Mouse (Mus musculus) gastrocnemius, postnatal 36 days (tissue): Measurements from ENCODE around the gene Xrcc3. TPM values are rescaled to one million over a fixed set of nuclear protein-coding genes. Genes with fewer than 3 reads are reported as not detected.

Source experiments
- DNase-seq, 2 experiments: peaks; one replicate each; pipeline ENCODE4 v3.0.0; 2022
- intact Hi-C: fragments of 180-260 bp; cut with DNase I; formaldehyde crosslinking; loops from one replicate; pipeline ENCODE4 v1.15.1; 2025
- total RNA-seq, 2 experiments: library from RNA; stranded (reverse); gene quantifications; 2 replicates each; pipeline ENCODE4 v1.2.3; 2021

The Xrcc3 gene
- total RNA-seq, 2 experiments from 2014 or later = 0.43 to 0.47 TPM

- DNase-seq = no peak
- intact Hi-C loops = no loop called here
These were observed 58.4 kb downstream of the Xrcc3 start for GRCm38 (mm10) chr12:111755231-111755630.

- no peak for DNase-seq
- intact Hi-C loops = no loop called here
These were observed 59.0 kb downstream of the Xrcc3 start for GRCm38 (mm10) chr12:111754710-111755109.

DNA sequence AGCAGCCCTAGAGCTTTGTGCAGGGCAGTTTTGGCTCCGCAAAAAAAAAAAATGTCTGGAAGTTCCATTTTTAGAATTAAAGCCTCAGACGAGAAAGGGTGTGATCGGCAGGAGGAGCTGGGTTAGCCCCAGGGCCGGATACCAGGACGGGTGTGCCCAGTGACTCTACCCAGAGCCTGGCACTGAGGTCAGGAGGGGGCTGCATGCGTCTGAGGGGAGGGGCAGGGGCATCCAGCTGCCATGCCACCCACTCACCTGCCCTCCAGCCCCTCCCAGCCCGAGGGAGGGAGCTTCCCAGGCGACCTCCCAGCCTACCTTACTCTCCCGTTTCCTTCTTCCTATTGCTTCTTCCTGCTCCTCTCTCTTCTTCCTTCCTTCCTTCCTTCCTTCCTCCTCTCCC is 60.3 kb downstream of the Xrcc3 start:
- intact Hi-C loops = no loop called here
- no peak for DNase-seq

Other genes starting within 250 kb of the Xrcc3 start
- gene Mark3, start 239.3 kb downstream of the Xrcc3 start, total RNA-seq = 10 to 100 TPM; 49.6 to 51.3 TPM
- 1 to 10 TPM; 7.9 to 8.3 TPM for gene Ckb, start 141.5 kb downstream of the Xrcc3 start, total RNA-seq
- 1 to 10 TPM; 1.8 to 4.1 TPM for gene Trmt61a, start 135.8 kb downstream of the Xrcc3 start, total RNA-seq
- gene Bag5, start 100.6 kb downstream of the Xrcc3 start, total RNA-seq = 10 to 100 TPM; 12.4 to 13.5 TPM
- 10 to 100 TPM; 34.9 to 38.0 TPM for gene Apopt1, start 100.6 kb downstream of the Xrcc3 start, total RNA-seq
- 10 to 100 TPM; 55.2 to 59.3 TPM for gene Klc1, start 55.0 kb downstream of the Xrcc3 start, total RNA-seq
- 10 to 100 TPM; 10.4 to 16.2 TPM for gene Zfyve21, start 297 bp upstream of the Xrcc3 start, total RNA-seq
- gene Ppp1r13b, start 94.2 kb upstream of the Xrcc3 start, total RNA-seq = 1 to 10 TPM; 7.2 to 7.5 TPM
- gene Atp5mpl, start 153.1 kb upstream of the Xrcc3 start, total RNA-seq = 100 to 1,000 TPM; 710 to 772 TPM
- not detected for gene Tdrd9, start 157.7 kb upstream of the Xrcc3 start, total RNA-seq
- gene Rd3l, start 167.4 kb upstream of the Xrcc3 start, total RNA-seq = not detected